Mouse (Mus musculus) embryo, embryonic 11.5 days (tissue): Measurements from ENCODE around the gene Galns.
A peak's percentile ranks its signal among the peaks of the same experiment; 100 is the strongest.

ENCODE experiments used
- DNase-seq: peaks from one replicate; pipeline ENCODE4 v3.0.0-alpha.2; 2012; ENCODE audit warnings: low read depth, low spot score

Galns gene

DNA sequence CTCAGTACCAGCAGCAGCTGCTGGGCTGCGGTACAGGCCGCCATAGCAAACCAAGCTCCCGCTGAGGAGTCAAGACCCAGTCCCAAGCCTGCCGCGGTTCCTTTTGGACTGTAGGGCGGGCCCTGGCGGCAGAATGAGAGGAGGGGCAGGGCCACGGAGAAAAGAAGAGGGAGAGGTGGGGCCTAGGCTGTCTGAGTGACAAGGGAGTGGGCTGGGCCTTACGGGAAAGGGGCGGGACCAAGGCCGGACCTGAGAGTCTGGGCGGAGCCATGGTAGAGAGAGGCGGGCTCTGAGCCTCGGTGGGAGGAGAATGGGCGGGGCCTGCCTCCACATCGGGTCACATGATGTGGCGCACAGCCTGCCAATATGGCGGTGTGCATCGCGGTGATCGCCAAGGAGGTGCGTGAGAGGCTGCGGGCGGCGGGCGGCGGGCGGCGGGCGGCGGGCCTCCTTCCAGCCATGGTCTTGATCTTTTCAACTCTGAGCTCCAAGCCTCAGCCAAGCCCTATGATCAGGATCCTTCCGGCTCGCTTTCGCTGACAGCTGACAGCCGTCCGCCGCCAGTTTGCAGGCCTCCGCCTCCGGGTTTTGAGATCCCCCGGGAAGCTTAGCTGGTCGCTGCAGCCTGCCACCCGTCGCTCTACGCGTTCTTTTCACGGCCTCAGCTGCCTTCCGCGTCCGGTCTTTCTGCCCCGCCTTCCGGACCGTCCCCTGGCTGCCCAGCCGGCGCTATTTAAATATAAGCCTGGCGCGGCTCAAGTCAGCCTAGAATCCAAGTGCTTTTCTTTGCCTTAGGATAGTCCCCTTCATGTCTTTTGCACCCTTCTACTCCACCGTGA lies at the start of gene Galns, which contains the start of gene Trappc2l:
Gene Galns, minus strand, starts transcription at position 169 of the 839 bp plus-strand sequence.
Gene Trappc2l, plus strand, starts transcription at position 346 of the 839 bp plus-strand sequence.
- peak; percentile 98 for DNase-seq

DNA sequence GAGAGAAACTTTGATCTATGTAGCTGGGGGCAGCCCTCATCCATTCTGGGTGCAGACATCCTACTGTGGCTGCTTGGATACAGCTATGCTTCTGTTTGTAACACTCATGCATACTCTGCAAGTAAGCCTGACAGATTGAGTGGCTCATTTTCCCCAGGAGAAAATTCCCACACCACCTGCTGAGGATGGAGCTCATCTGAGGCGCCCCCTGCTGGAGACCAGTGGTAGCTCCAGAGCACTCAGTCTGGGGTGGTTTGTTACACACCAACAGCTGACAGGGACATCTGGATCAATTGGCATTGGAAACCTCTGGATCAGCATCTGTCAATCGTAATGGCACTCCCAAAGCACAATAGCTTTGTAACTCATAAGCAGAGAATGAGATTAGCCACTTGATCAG lies 48.8 kb upstream of the Galns start:
- DNase-seq, result no peak

DNA sequence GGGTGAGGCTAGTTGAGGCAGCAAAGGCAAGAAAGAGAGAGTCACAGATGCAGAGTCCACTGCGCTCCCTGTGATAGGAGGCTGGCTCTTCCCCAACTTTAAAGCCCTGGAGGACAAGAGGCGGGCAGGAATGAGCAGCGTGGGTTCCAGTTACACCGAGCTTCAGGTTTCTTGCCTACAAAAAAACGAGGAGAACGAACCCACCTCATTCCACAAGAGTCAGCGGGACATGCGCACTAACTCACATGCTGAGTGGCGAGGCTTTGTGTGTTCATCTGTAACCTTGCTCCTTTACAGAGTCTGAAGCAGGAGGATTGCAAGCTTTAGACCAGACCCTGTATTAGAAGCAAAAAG lies 47.5 kb upstream of the Galns start:
- no peak for DNase-seq

DNA sequence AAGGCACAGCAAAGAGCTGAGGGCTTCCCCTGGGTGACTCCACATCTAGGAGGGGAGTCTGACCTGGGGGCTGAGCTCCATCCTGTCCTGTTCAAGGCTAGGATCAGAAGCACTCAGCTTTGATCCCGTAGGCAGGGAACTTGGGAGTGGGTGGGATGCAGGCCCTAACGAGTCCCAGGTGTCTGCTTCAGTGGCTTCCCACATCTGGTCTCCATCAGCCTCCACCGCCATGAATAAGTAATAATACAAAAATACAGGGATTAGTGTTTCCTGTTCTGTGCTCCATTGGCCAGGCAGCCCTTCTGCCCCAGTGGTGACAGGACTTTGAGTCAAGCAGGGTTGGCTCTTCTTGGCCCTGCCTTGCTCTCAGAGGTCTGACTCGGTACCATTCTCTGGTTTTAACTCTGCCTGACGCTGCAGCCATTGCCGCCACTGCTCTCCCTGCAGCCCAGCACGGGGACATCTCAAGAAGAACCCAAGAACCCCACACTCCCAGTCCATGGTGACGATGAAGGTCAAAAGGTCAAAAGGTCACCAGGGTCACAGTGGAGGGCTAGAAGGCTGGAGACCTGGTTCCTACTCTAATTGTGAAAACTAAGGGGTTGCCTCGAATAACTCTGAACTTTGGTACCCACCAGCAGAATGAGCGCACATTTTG lies 47.0 kb upstream of the Galns start:
- DNase-seq, result no peak

DNA sequence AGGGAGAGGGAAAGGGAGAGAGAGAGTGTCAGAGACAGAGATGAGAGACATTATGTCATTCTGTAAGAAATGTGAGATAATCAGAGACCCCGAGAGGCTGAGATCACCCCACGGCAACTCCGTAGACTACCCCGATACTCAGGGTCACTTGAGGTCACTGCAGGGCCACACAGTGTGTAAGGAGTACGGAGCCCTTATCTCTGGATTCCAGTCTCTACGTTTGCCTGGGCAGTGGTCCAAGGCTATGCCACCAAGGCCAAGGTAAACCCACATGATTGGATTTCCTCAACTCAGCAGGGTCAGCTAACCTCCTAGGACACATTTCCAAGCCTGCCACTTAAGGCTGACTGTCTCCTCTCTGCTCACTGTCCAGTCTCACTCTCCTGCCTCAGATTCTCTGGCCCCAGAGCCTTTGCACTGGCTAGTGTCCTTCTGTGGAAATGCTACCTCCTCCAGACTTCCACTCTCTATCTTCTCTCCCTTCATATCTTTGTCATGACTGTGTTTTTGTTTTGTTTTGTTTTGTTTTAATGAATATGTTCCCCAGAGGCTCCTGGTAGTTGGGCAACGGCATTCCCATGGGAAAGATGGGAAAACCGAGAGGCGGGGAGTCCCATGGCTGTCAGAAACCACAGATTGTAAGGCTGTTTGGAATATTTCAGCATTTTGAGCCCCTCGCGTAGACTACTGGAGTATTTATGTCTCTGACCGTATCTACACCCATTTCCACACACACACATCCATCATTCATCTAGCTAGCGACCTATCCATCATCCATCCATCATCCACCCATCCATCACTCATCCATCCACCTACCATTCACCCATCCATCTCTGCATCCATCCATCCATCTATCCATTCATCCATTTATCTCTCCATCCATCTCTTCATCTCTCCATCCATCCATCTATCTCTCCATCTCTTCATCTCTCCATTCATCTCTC lies 45.1 kb upstream of the Galns start:
- no peak for DNase-seq

DNA sequence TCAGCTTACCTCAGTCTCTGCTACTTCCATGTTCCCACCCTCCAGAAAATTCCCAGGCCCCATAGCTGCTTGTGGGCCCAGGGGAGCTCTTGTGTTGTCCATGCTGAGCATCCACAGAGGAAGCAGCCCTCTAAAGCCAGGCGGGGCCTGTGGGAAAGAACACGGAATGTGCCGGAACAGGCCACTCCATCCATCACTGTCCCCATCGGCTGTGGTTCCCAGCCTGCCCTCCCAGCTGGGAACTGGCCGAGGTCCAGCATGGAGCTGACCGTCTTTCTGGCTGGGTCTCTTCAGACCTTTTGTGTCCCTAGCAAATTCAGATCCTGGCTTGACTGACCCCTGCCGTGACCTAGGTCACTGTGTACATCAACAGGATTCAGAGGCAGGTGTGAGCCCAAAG lies 43.5 kb upstream of the Galns start:
- DNase-seq, result no peak

DNA sequence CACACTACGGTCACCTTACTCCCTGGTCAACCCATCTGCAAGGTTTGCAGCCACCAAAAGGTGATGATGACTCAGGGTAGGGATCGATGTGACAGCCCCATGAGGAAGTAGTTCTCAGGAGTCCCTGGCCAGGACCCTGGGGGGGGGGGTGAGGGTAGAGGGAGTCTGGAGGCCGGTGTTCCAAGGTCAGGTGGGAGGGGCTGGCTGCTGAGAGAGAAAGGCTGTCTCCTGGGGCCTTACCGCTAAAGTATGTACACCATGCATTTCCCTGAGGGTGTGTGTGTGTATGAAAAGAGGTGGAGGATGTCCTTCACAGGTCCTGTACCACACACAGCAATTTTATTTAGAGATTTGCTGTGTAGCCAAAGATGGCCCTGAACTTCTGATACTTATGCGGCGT lies 41.4 kb upstream of the Galns start:
- DNase-seq, result no peak

DNA sequence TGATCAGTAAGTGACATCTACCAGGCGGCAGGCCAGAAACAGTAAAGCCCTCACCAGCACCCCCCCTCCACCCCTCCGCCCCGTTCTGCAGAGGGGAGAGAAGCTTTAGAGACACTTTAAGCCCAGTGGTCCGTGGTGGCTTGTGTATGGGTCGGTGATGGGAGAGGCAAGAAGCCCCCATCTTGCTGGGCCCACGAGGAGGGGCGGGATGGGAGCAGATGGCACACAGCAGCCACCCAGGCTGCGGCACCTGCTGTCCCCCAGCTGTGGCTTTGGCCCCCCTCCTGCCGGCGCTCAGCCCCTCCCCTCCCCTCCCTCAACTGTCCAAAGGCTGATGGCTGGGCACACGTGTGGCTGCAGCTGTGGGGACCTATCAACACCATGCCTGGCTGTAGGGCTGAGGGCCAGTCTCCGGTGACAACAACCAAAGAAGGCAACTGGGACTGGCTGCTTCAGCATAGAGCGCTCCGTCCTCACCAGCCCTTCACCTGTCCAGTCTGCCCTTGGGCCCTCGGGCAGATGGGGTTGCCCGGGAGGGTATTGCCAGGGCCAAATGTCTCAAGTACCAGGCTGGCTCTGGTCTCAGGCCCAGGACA lies 40.2 kb upstream of the Galns start:
- DNase-seq, result no peak

DNA sequence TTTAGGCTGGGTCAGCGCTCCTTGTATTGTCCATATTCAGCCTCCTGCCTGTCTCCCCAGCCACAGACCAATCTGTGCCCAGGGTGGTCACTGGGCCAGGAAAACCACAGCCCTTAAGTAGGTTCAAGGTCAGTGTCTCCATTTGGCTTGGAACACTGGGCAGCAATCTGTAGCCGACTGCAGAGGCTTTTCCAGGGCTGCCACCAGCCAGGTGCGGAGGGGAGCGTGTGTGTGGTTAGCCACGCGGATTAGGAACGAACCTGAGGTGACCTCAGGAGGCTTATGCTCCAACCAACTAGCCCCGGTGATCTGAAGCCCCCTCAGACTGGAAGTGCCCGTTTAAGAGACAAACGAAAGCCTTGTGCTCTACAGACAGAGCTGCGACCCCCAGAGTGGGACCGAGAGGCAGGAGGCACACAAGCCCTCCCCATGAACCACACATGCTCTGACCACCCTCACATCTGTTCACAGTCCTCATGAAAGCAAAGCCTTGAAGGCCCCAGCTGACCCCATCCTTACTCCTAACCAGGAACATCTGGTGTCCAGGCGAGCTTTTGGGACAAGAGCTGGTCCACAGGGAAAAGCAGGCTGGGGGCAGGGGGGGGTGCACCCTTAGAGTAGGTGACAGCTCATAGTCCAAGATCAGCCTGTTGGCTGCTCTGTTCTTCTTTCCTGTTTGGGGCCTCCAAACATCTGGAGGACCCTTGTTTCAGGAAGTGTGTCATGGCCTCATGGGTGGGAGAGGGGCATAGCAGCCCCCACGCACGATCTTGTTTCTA lies 37.1 kb upstream of the Galns start:
- DNase-seq, result no peak

DNA sequence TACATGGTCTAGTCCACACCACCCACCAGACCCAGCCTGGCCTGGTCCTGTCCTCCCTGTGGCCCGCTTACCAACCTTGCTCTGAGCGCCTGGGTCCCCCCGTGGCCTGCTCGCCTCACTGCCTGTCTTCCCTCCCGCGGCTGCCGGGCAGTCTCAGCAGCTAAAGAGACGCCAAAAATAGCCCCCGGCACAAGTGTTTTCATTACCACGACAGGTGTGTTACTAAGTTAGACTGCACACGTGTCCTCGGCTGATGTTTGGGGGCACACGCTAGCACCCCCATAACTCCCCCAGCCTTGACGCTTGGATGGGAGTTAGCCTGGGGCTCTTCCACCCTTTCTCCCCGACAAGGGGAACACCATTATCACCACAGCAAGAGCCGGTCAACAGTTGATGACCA lies 35.1 kb upstream of the Galns start:
- no peak for DNase-seq

DNA sequence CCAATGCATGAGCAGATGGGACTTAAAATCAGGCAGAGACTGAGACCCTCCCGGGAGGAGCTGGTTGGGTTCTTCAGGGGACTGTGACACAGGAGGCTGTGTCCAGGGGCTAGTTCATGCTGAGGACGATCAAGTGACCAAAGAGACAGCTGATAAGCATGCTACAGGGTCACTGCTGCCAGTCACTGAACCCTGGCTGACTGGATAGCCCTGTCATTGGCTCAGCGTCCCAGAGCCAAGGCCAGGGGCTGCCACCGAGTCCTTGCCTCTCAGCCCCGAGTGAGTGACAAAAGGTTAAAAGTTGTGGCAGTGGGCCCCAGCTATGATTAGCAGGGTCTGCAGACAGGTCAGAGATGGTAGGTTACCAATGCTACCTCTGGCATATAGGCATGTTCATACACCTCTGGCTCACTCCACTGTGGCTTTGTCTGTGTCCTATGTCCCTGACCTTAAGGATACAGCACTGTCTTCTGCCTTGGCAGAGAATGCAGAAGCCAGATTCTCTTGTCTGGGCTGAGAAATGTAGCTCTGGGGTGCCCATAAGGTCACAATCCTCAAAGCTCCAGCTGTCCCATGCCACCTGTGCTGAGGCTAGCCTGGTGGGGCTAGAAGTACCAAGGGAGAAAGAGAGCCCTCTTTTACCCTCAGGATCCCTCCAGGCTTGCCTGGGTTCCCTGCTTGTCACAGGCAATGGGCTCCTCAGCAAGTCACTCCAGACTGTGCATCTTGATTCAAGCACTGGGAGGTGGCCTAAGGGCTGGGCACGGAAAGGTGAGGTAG lies 33.1 kb upstream of the Galns start:
- DNase-seq, result no peak

DNA sequence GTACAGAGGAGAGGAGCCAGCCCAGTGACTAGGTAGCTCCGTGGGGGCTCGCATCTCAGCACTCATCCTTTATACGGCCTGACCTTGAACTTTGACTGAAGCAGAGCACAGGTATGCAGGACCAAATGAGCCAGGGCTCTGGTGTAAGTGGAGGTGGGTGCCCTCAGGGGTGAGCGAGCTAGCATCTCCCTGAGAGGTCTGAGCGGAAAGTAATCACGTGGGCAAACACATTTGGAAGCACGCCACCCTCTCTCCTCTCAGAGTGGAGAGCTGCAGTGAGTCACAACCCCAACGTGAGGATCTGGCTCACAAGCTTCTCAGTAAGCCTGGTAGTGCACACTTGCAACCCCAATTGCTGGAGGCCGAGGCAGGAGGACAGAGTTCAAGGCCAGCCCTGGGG lies 30.8 kb upstream of the Galns start:
- no peak for DNase-seq

DNA sequence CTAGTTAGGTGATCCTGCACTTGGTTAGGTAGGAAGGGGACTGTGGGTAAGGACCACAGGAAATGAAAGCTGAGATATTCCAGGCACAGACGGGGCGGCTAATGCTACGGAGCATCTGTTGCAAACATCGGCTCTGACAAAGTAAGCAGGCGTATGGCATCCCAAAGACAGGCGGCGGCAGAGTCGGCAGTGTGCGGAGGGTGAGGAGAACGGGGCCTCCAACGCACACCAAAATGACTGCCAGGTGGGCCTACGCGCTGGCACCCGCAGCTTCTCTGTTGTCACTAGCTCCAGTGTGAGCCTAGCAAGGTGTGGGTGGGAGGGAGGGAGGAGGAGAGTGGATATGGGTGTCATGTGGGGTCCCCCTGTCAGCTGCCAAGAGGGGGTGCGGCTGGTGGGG lies 30.1 kb upstream of the Galns start:
- no peak for DNase-seq

DNA sequence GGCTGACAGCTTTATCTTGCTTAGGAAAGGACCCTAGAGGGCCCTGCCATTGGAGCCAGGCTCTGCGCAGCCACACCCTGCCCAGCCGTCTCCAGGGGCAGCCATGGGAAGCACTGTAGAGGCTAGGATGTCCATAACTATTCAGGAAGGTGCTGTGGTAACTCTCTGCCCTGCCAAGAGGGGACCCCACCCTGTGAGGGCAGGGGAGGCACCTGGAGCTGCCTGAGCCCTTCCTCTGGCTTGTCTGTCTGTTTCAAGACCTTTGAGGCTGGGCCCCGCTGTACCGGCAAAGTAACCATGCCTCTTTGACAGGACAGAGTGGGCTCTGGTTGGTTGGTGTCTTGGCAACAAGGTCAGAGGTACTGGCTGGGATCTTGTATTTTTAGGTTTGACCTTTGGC lies 29.6 kb upstream of the Galns start:
- DNase-seq, result no peak

DNA sequence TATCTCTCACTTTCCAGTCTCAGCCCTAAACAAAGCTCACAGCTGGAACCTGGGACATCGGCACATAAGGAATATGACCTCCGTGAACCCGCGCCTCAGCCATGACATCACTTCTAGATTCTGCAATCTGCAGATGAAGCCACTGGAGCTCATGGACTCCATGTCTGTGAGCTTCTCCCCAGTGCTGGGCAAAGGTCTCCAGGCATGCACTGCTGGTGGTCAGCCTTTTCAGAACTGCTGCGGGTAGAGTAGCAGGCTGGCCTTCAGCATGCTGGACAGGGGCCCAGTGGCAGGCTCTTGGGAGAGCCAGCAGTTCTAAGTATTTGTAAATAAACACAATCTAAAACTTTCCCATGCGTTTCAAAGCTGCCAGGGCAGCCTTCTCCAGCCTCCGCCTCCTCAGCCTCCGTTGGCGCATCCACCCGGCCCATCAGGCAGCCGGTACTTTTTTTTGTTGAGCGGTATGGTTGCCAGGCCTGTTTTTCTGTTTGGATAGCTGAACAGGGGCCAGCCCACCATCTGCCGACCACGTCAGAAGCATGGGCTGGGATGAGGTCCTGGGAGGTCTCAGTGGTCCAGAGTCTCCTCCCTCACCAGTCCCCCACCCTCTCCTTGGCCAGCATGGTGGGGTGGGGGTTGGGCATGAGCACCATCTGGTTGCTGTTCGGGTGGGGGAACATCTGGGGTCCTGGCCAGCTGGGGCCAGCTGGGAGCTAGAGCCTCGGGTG lies 28.4 kb upstream of the Galns start:
- DNase-seq, result no peak

DNA sequence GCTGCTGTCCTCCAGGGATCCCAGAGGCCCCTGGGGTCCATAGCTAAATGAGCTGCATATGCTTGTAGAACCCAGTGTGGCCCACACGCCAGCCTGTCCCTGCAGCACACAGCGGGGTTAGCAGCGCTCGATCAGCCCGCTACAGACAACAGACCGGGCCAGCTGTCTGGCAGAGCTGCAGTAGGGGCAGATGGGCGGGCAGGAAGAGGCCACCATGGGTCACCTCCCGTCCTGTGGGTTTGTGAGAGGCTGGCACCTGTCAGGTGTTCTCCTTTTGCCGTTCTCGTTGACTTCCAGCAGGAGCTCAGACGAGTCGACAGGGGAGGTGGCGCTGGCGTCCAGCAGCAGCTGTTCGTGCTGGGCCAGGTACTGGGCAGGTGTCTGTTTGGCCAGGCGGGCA lies 27.3 kb upstream of the Galns start:
- DNase-seq, result no peak

DNA sequence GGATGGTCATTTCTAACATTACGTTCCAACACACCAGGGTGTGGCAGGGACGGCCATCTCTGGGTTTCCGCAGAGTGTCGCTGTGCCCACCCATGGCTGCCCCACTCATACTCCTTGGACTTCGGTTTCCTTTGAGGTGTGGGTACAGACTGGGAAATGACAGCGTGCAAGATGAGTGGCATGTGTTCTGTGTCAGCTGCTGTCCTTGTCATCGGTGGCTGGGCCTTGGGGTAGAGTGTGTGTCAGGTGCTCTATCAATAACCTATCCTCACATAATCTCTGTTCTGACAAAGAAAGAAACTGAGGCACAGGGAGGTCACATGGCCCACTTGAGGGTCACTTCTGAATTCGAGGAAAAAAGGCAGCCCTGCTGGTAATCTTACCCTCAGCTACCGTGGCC lies 26.0 kb upstream of the Galns start:
- no peak for DNase-seq

DNA sequence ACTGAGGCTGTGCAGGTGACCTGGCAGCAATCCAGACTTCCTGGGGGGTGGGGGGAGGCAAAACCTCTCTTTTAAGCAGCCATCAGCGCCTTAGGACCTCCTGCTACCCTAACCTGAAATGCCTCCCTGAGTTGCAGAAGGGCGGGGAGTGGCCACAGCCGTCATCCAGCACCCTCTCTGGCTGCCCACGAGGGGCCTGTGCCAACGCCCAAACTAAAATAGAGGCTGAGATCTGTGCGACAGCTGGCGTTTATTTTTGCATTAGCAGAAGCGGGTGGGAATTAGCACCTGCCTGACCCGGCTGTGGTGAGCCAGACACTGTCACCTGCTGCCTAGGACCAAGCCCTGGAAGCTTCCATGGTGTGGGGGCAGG lies 25.5 kb upstream of the Galns start:
- no peak for DNase-seq
